ENCODE assay signal across 10 mouse cellular contexts in the genomic region with DNA sequence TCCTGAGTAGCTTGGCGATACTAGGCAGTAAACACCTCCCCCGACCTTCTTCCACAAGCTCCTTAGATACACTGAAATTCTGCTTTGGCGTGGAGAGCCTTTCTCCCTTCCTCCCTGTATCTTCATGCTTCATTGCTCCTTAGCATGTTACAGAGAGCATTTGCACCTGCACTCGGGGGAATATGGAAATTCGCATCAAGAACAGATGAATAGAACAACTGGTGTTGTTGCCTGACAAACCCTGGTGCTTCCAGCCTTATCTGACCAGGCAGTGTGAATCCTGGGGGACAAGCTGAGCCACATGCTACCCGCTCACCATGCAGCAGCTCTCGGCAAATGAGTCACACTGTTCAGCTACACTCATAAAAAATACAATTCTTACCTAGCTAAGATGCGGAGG.
A peak's percentile ranks its signal among the peaks of the same experiment; 100 is the strongest.
DNase-seq lines count a peak whose midpoint lies in the region; ATAC-seq lines count a peak whose summit lies in the region.
"Had no signal": no experiment of that assay in that cellular context is flagged by ENCODE, and none has a peak within 500 bp of the region (broad histone marks: within the 10 kb centered on the region; RNA-seq: fewer than 3 reads in every experiment).

No protein-coding gene starts in this region.

- H3K9ac ChIP-seq in neural tube, embryonic 11.5 days (ENCODE audit: low read length), result no peak overlapping the region
- no peak overlapping the region for H3K9ac ChIP-seq in liver, embryonic 12.5 days
- H3K9ac ChIP-seq: limb, embryonic 12.5 days had no signal

- H3K27me3 ChIP-seq in neural tube, embryonic 11.5 days (ENCODE audit: control insufficient read depth, insufficient read depth, low read length), result no peaks in the 10 kb centered on the region
- no peaks in the 10 kb centered on the region for H3K27me3 ChIP-seq in splenic B cell, adult 2 months (ENCODE audit: control insufficient read depth, insufficient read depth, low read length, poor library complexity, severe bottlenecking)
- H3K27me3 ChIP-seq in liver, embryonic 12.5 days (replicated peaks), result no peaks in the 10 kb centered on the region
- H3K27me3 ChIP-seq: limb, embryonic 12.5 days had no signal

- H3K36me3 ChIP-seq in neural tube, embryonic 11.5 days (ENCODE audit: control insufficient read depth, insufficient read depth, low read length), result no peaks in the 10 kb centered on the region
- H3K36me3 ChIP-seq in splenic B cell, adult 2 months (ENCODE audit: control insufficient read depth, insufficient read depth, low read length, poor library complexity, severe bottlenecking), result no peaks in the 10 kb centered on the region
- no peaks in the 10 kb centered on the region for H3K36me3 ChIP-seq in liver, embryonic 12.5 days
- H3K36me3 ChIP-seq: limb, embryonic 12.5 days had no signal

- peak overlapping the region; percentile 25 for H3K4me2 ChIP-seq in neural tube, embryonic 11.5 days (ENCODE audit: low read depth)
- H3K4me2 ChIP-seq in liver, embryonic 12.5 days, result no peak overlapping the region
- H3K4me2 ChIP-seq: limb, embryonic 12.5 days had no signal

- no peak overlapping the region for H3K27ac ChIP-seq in neural tube, embryonic 11.5 days (ENCODE audit: low read depth, low read length)
- no peak overlapping the region for H3K27ac ChIP-seq in liver, embryonic 12.5 days
- H3K27ac ChIP-seq: limb, embryonic 12.5 days had no signal

- no peaks in the 10 kb centered on the region; the same call in 1 of the 2 replicates for H3K4me1 ChIP-seq in neural tube, embryonic 11.5 days (ENCODE audit: control insufficient read depth, insufficient read depth, low read length)
- no peaks in the 10 kb centered on the region for H3K4me1 ChIP-seq in liver, embryonic 12.5 days

- no peaks in the 10 kb centered on the region for H3K9me3 ChIP-seq in neural tube, embryonic 11.5 days (ENCODE audit: control insufficient read depth, low read length)
- no peaks in the 10 kb centered on the region for H3K9me3 ChIP-seq in liver, embryonic 12.5 days (replicated peaks)
- H3K9me3 ChIP-seq: limb, embryonic 12.5 days had no signal

- H3K4me3 ChIP-seq in neural tube, embryonic 11.5 days (ENCODE audit: low read depth, low read length), result no peak overlapping the region
- no peak overlapping the region for H3K4me3 ChIP-seq in liver, embryonic 12.5 days
- H3K4me3 ChIP-seq: limb, embryonic 12.5 days had no signal

- intact Hi-C loops in left cerebral cortex, postnatal 36 days (cut with DNase I), result no loop called here

- peak; percentile 35; the same call in 1 of the 2 replicates for ATAC-seq in neural tube, embryonic 11.5 days (ENCODE audit: insufficient read depth, low FRiP score, low TSS enrichment)
- no peak for ATAC-seq in liver, embryonic 12.5 days

- peak; percentile 33 for DNase-seq in neural tube, embryonic 11.5 days (ENCODE audit: low spot score)
- DNase-seq in neural tube, embryonic 10.5 days (ENCODE audit: extremely low spot score, low spot score), result no peak
- DNase-seq in embryo, embryonic 9.5 days (ENCODE audit: extremely low spot score), result peak; percentile 2
- peak; percentile 50 to 54 for DNase-seq in left cerebral cortex, postnatal 36 days (ENCODE audit: low spot score in 2 of 2)
- DNase-seq in splenic B cell, adult 2 months (ENCODE audit: low read depth, low spot score), result peak; percentile 1
- DNase-seq in thymus, postnatal 10 days (ENCODE audit: low spot score in 2 of 2), result no peak
- DNase-seq in lung, postnatal 10 days, result no peak
- DNase-seq: adrenal gland, postnatal 10 days had no signal

- 48% methylated on average over 8 of the region's 8 CpGs for WGBS in neural tube, embryonic 11.5 days
- WGBS in liver, embryonic 12.5 days (ENCODE audit: insufficient replicate concordance), result 57% methylated on average over 8 of the region's 8 CpGs

Comparison
In these comparisons a context has a peak if more than half of its experiments do, and no peak if none do; other contexts are left out.
1. DNase-seq: peak in neural tube, embryonic 11.5 days (single experiment), embryo, embryonic 9.5 days (single experiment), left cerebral cortex, postnatal 36 days (2 of 2) and splenic B cell, adult 2 months (single experiment); none in neural tube, embryonic 10.5 days (single experiment), thymus, postnatal 10 days (0 of 2) and lung, postnatal 10 days (single experiment).